Mouse (Mus musculus) G1E (cell line): ENCODE data around the gene Atxn2. TPM values are rescaled to one million over a fixed set of nuclear protein-coding genes. Genes with fewer than 3 reads are reported as not detected.

Source experiments
- ATAC-seq: 2 replicates; pipeline ENCODE4 v1.8.0; 2016; ENCODE audit warnings: mild to moderate bottlenecking; ENCODE audit not compliant: insufficient number of reproducible peaks, poor library complexity, low FRiP score, severe bottlenecking; ENCODE audit errors: extremely low read depth
- DNase-seq: peaks from one replicate; pipeline ENCODE4 v3.0.0; 2012; ENCODE audit warnings: low spot score
- H3K27me3 ChIP-seq: 2 replicates; pipeline ENCODE4 v1.6.1; 2012; ENCODE audit warnings: mild to moderate bottlenecking, low read length, inconsistent platforms; ENCODE audit not compliant: insufficient read depth
- H3K36me3 ChIP-seq: replicated peaks from 2 replicates; pipeline ENCODE3; 2012; ENCODE audit warnings: mild to moderate bottlenecking, inconsistent platforms
- H3K4me1 ChIP-seq: 2 replicates; pipeline ENCODE4 v1.6.1; 2012; ENCODE audit warnings: low read depth, low read length, inconsistent platforms, mixed read lengths; ENCODE audit not compliant: insufficient read depth
- H3K4me3 ChIP-seq: 2 replicates; pipeline ENCODE4 v1.5.1; 2012; ENCODE audit warnings: low read depth, mild to moderate bottlenecking, inconsistent platforms, low read length, moderate library complexity, mixed read lengths
- H3K9me3 ChIP-seq: replicated peaks from 2 replicates; pipeline ENCODE4 v1.6.1; 2012; ENCODE audit warnings: inconsistent platforms
- CTCF ChIP-seq: IDR thresholded peaks from 2 replicates; pipeline ENCODE4 v1.5.1; 2012; ENCODE audit warnings: low read depth, low read length, inconsistent platforms, mixed read lengths
- GATA1 ChIP-seq: IDR thresholded peaks from 2 replicates; pipeline ENCODE4 v1.6.1; 2012; ENCODE audit warnings: borderline replicate concordance, low read length, inconsistent platforms, mixed read lengths
- GATA2 ChIP-seq: IDR thresholded peaks from 2 replicates; pipeline ENCODE4 v1.6.1; 2012; ENCODE audit warnings: low read depth, low read length, inconsistent platforms, borderline replicate concordance
- POLR2AphosphoS5 ChIP-seq: IDR thresholded peaks from 2 replicates; pipeline ENCODE4 v1.6.1; 2012; ENCODE audit warnings: low read depth, low read length, inconsistent platforms; ENCODE audit not compliant: insufficient replicate concordance
- TAL1 ChIP-seq: conservative IDR thresholded peaks from 2 replicates; pipeline ENCODE4 v1.6.1; 2012; ENCODE audit warnings: low read depth, low read length, inconsistent platforms, mixed read lengths
- polyA plus RNA-seq: library from polyadenylated mRNA; stranded (reverse); fragments of >175 nt; gene quantifications from 2 replicates; pipeline ENCODE4 v1.2.3, GENCODE M21; 2012
- total RNA-seq, 2 experiments: library from RNA; stranded (forward) in 1 of 2; stranded (reverse) in 1 of 2; fragments of 200-1000 nt in 1 of 2; fragments of >200 nt in 1 of 2; fragmentation: Nextera tagmentation in 1 of 2; gene quantifications; 2 replicates each; pipeline ENCODE4 v1.2.3; 2014 to 2017

Gene Atxn2
- total and polyA plus RNA-seq, 3 experiments = 38.0 to 151 (median 57.5) TPM

- no peak for ATAC-seq
- H3K36me3 ChIP-seq = peaks cover 3% of the 10 kb centered on the region
- peaks cover 2% of the 10 kb centered on the region; the same call in 1 of the 2 replicates for H3K27me3 ChIP-seq
- DNase-seq = no peak
- TF ChIP-seq POLR2AphosphoS5 (no peak), TAL1 (no peak), GATA1 (no peak), GATA2 (no peak), CTCF (no peak)
- H3K9me3 ChIP-seq = no peaks in the 10 kb centered on the region
- H3K4me3 ChIP-seq = no peak overlapping the region
- H3K4me1 ChIP-seq = no peaks in the 10 kb centered on the region
Measured at GRCm38 (mm10) chr5:121692897-121693296, 18.2 kb upstream of the Atxn2 start.

GRCm38 (mm10) chr5:121696761-121697160 lies 14.4 kb upstream of the Atxn2 start:
- ATAC-seq = no peak
- no peaks in the 10 kb centered on the region for H3K36me3 ChIP-seq
- TF ChIP-seq TAL1 (no peak), CTCF (no peak), POLR2AphosphoS5 (no peak), GATA1 (no peak), GATA2 (no peak)
- H3K4me1 ChIP-seq = peaks cover 13% of the 10 kb centered on the region
- no peak overlapping the region for H3K4me3 ChIP-seq
- H3K27me3 ChIP-seq = peaks cover 2% of the 10 kb centered on the region; the same call in 1 of the 2 replicates
- H3K9me3 ChIP-seq = no peaks in the 10 kb centered on the region
- no peak for DNase-seq

- H3K4me1 ChIP-seq = peaks cover 24% of the 10 kb centered on the region
Measured at GRCm38 (mm10) chr5:121699891-121700290, 11.2 kb upstream of the Atxn2 start.

GRCm38 (mm10) chr5:121700496-121700895 lies 10.6 kb upstream of the Atxn2 start:
- Histone ChIP-seq H3K36me3 (no peaks in the 10 kb centered on the region), H3K27me3 (peaks cover 3% of the 10 kb centered on the region; the same call in 1 of the 2 replicates), H3K4me3 (no peak overlapping the region; the same call in 1 of the 2 replicates), H3K4me1 (peaks cover 26% of the 10 kb centered on the region), H3K9me3 (no peaks in the 10 kb centered on the region)
- ATAC-seq (no peak), DNase-seq (no peak)
- TF ChIP-seq POLR2AphosphoS5 (no peak), GATA1 (no peak), TAL1 (no peak), CTCF (no peak), GATA2 (no peak)

More at GRCm38 (mm10) chr5:121699891-121700290, 11.2 kb upstream of the Atxn2 start:
- H3K4me3 ChIP-seq = no peak overlapping the region
- TF ChIP-seq CTCF (no peak), POLR2AphosphoS5 (no peak), GATA1 (no peak), TAL1 (no peak), GATA2 (no peak)
- peaks cover 3% of the 10 kb centered on the region; the same call in 1 of the 2 replicates for H3K27me3 ChIP-seq
- H3K9me3 ChIP-seq = no peaks in the 10 kb centered on the region
- H3K36me3 ChIP-seq = no peaks in the 10 kb centered on the region
- DNase-seq (no peak), ATAC-seq (no peak)

- Histone ChIP-seq H3K9me3 (no peaks in the 10 kb centered on the region), H3K4me3 (peak overlapping the region; percentile 18; the same call in 1 of the 2 replicates), H3K36me3 (no peaks in the 10 kb centered on the region), H3K27me3 (peaks cover 3% of the 10 kb centered on the region; the same call in 1 of the 2 replicates), H3K4me1 (peaks cover 26% of the 10 kb centered on the region)
- TF ChIP-seq GATA1 (no peak), TAL1 (0 out of 2 replicates have a peak, but pooled peaks have one; percentile 15), POLR2AphosphoS5 (no peak), CTCF (no peak), GATA2 (no peak)
- ATAC-seq = no peak
- DNase-seq = no peak
Measured at GRCm38 (mm10) chr5:121701111-121701769, 9.9 kb upstream of the Atxn2 start.

GRCm38 (mm10) chr5:121703341-121703740 lies 7.8 kb upstream of the Atxn2 start:
- no peak for DNase-seq
- no peak for ATAC-seq
- TF ChIP-seq GATA1 (no peak), GATA2 (no peak), TAL1 (no peak), CTCF (no peak), POLR2AphosphoS5 (no peak)
- Histone ChIP-seq H3K4me1 (peaks cover 26% of the 10 kb centered on the region), H3K27me3 (peaks cover 3% of the 10 kb centered on the region; the same call in 1 of the 2 replicates), H3K36me3 (no peaks in the 10 kb centered on the region), H3K4me3 (no peak overlapping the region), H3K9me3 (no peaks in the 10 kb centered on the region)
